Mouse (Mus musculus) small intestine, adult 2 months (tissue): Measurements from ENCODE around the gene Eif3f. TPM values are rescaled to one million over a fixed set of nuclear protein-coding genes. Genes with fewer than 3 reads are reported as not detected.

Source experiments
- H3K27ac ChIP-seq: fragments of 200-500 bp; 2 replicates; pipeline ENCODE4 v1.5.1; 2012; ENCODE audit warnings: low read depth, low read length, control low read depth, inconsistent platforms; ENCODE audit not compliant: insufficient read depth
- H3K27me3 ChIP-seq: fragments of 200-500 bp; 2 replicates; pipeline ENCODE4 v1.6.1; 2012; ENCODE audit warnings: mild to moderate bottlenecking, moderate library complexity, low read length, inconsistent platforms; ENCODE audit not compliant: control insufficient read depth, insufficient read depth
- H3K36me3 ChIP-seq: fragments of 200-500 bp; 2 replicates; pipeline ENCODE4 v1.6.1; 2012; ENCODE audit warnings: mild to moderate bottlenecking, low read length, control low read depth, inconsistent platforms; ENCODE audit not compliant: control insufficient read depth, insufficient read depth
- H3K4me1 ChIP-seq: fragments of 200-500 bp; 2 replicates; pipeline ENCODE4 v1.6.1; 2012; ENCODE audit warnings: low read length, inconsistent platforms, mixed read lengths; ENCODE audit not compliant: control insufficient read depth, insufficient read depth, insufficient read length
- H3K4me3 ChIP-seq: fragments of 200-500 bp; 2 replicates; pipeline ENCODE4 v1.5.1; 2012; ENCODE audit warnings: low read depth, mild to moderate bottlenecking, control low read depth, inconsistent platforms, low read length, moderate library complexity
- CTCF ChIP-seq: fragments of 200-500 bp; IDR thresholded peaks from 2 replicates; pipeline ENCODE4 v1.5.1; 2012; ENCODE audit warnings: low read depth, mild to moderate bottlenecking, control low read depth, inconsistent platforms, low read length, moderate library complexity, mixed read lengths; ENCODE audit not compliant: insufficient replicate concordance, insufficient read length; ENCODE audit errors: extremely low read depth
- POLR2A ChIP-seq: fragments of 200-500 bp; IDR thresholded peaks from 2 replicates; pipeline ENCODE4 v1.6.1; 2012; ENCODE audit warnings: low read depth, mild to moderate bottlenecking, control low read depth, inconsistent platforms, low read length, moderate library complexity
- WGBS: fragments of 180-500 bp; shearing (Covaris S2); methylation state at CpG from one replicate; pipeline ENCODE4 v1.1.7; 2018; 5-methylcytosine and 5-hydroxymethylcytosine counted together
- polyA plus RNA-seq: library from polyadenylated mRNA; depleted of rRNA; stranded (reverse); fragments of >200 nt; gene quantifications from 2 replicates; pipeline ENCODE4 v1.2.3, GENCODE M21; 2012

Eif3f gene
- polyA plus RNA-seq, 1 experiment, result 223 TPM

DNA sequence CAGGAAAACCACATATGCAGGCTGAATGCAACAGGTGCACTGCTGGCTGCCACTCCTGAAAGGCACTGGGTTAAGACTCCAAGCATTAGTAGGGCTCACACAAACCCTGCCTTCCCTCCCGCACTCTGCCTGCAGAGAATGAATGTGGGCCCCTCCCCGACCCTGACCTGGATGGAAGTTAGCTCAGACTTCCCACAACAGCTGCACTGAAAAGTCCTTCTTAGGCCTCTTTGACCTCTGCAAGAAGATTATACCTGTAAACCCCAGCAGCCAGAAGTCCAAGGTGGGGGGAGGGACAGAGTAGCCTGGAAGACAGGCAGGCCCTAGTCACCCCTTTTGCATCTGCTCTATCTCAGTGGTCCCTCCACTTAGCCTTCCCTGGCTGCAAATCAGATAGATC lies 15.1 kb downstream of the Eif3f start:
- no peak overlapping the region for H3K4me3 ChIP-seq
- H3K27me3 ChIP-seq, result peaks cover 23% of the 10 kb centered on the region
- TF ChIP-seq POLR2A (no peak), CTCF (no peak)
- 45% methylated on average over 2 of the region's 2 CpGs for WGBS
- no peak overlapping the region for H3K27ac ChIP-seq
- 0 out of 2 replicates have a peak, but pooled peaks cover 2% of the 10 kb centered on the region for H3K36me3 ChIP-seq
- H3K4me1 ChIP-seq, result no peaks in the 10 kb centered on the region

DNA sequence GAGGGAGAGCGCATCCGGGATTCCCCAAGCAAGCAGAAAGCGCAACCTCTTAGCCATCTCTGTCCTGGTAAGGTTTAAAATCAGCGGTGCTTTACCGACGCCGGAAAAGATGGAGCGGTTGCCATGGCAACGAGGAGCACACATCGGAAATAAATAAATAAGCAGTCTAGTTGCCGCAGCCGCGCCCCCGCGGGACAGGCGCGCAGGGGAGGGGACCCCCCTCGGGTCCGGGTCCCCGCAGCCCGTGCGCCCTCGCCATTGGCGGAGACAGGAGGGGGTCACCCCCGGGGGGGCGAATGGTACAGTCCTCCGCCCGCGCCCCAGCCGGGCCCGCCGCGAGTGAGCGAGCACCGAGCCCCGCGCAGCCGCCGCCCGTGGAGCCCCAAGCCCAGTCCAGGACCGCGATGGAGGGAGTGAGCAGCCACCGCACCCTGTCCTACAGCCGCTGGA lies 16.1 kb downstream of the Eif3f start, which contains the start of gene Tub:
Gene Tub, plus strand, starts transcription at position 27 of the 450 bp plus-strand sequence.
- TF ChIP-seq POLR2A (no peak), CTCF (no peak)
- peaks cover 23% of the 10 kb centered on the region for H3K27me3 ChIP-seq
- peak within 1 kb of the TSS; percentile 52 for H3K4me3 ChIP-seq
- 2% methylated on average over 43 of the region's 44 CpGs for WGBS
- H3K36me3 ChIP-seq, result no peaks in the 10 kb centered on the region
- H3K27ac ChIP-seq, result no peak within 1 kb of the TSS
- no peaks in the 10 kb centered on the region for H3K4me1 ChIP-seq

DNA sequence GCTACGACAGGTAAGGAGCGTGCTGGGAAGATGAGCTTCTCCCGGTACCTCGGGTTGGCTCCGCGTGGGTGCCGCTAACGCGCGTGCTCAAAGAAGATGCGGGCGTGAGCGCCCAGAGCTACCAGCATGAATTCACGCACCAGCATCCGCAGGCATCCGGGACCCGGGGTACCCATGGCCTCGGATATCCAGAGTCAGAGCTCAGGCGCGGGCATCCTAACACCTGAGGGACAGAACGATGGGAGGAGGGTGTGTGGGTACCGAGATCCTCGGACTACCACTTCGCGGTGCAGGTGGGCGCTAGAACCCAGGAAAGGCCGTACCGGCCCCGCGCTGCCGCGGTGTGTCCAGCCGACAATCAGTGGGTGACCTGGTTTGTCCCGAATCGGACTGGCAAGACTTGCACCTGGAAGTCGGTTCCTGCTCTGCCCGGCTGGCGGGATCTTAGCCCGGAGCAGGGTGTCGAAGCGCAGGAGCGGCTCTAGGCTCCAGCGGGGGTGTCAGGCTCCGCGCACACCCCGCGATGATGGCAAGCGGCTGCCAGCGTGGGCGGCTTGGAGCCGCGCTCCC lies 16.6 kb downstream of the Eif3f start:
- H3K27ac ChIP-seq, result no peak overlapping the region
- peak overlapping the region; percentile 52 for H3K4me3 ChIP-seq
- H3K27me3 ChIP-seq, result peaks cover 23% of the 10 kb centered on the region
- TF ChIP-seq POLR2A, result no peak
- TF ChIP-seq CTCF, result no peak
- no peaks in the 10 kb centered on the region for H3K36me3 ChIP-seq
- 2% methylated on average over 52 of the region's 52 CpGs for whole genome bisulfite sequencing
- no peaks in the 10 kb centered on the region for H3K4me1 ChIP-seq

DNA sequence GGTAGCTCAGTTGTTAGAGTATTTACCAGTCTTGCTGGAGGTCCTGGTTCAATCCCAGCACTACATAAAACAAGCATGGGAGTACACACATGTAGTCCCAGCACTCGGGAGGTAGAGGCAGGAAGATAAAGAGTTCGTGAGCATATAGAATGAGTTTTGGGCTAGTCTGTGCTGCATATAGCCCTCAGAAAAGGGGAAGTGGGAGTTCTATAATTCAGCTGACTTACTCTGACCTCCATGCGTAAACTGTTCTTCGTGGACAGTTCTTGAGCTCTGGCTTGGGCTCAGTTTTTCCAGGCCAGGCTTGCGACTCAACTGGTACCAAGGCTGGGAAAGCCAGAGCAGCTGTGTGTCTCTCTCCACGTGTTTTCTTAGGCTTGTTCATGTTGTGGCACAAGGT lies 18.6 kb downstream of the Eif3f start:
- H3K4me1 ChIP-seq, result no peaks in the 10 kb centered on the region
- TF ChIP-seq CTCF, result no peak
- no peak for TF ChIP-seq POLR2A
- 69% methylated on average over 6 of the region's 6 CpGs for WGBS
- H3K27ac ChIP-seq, result no peak overlapping the region
- H3K36me3 ChIP-seq, result no peaks in the 10 kb centered on the region
- peaks cover 23% of the 10 kb centered on the region for H3K27me3 ChIP-seq
- H3K4me3 ChIP-seq, result no peak overlapping the region

DNA sequence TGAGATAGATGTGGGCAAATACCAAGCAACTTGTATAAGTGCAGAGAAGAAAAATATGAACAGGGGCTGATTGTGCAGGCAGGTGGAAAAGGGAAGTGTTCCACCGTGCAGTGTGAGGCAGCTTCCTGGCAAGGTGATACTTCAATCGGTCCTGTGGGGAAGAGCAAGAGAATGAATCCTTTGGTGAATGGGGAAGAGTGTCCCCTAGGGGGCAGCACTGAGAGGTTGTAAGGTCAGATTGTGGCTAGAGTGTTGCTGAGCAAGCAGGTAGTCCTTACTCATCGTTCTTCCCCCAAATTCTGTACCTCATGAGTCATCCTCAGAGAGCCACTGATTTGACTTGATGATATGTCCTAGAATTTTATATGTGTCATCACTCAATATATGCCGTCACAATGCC lies 20.0 kb downstream of the Eif3f start:
- Histone ChIP-seq H3K36me3 (no peaks in the 10 kb centered on the region), H3K27me3 (peaks cover 22% of the 10 kb centered on the region), H3K4me1 (no peaks in the 10 kb centered on the region), H3K4me3 (no peak overlapping the region), H3K27ac (no peak overlapping the region)
- WGBS, result 40% methylated on average over 4 of the region's 4 CpGs
- TF ChIP-seq CTCF (peak; percentile 52; the same call in 1 of the 2 replicates), POLR2A (no peak)

DNA sequence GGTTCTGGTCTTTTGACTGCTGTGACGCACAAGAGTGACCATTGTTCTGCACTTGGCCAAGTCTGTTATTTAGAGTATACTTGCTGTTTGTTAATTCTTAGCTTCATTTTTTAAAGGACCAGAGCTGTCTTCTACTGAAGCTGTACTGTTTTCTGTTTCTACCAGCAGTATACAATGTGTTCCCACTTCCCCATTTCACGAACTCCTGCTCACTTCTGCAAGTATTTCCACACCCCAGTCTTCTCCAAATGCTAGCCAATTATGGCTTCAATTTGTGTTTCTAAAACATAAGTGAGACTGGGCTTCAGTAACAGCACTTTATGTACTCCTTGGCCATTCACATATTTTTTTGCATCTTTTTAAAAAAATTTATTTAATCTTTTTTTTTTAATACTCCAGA lies 23.5 kb downstream of the Eif3f start:
- no peaks in the 10 kb centered on the region for H3K36me3 ChIP-seq
- H3K4me1 ChIP-seq, result no peaks in the 10 kb centered on the region
- WGBS, result 66% methylated on average over 2 of the region's 2 CpGs
- no peak overlapping the region for H3K4me3 ChIP-seq
- no peak overlapping the region for H3K27ac ChIP-seq
- H3K27me3 ChIP-seq, result no peaks in the 10 kb centered on the region
- no peak for TF ChIP-seq CTCF
- no peak for TF ChIP-seq POLR2A

DNA sequence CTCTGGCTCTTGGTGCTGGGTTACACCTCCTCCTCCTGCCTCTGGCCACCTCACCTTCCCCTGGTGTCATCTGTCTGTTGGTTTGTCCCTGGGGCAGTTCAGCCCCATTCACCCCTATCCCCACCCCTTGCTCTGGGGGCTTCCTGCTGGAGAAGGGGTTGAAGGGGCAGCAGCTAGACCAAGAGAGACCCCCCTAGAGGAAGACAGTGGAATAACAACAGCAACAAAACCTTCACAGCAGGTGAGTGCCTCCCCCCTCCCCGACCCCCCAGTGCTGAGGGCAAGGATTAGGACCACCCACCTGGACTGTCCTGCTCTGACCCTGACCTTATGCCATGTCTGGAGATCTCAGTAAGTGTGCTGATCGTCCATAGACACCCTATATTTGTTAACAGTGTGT lies 31.8 kb downstream of the Eif3f start:
- no peak for TF ChIP-seq POLR2A
- TF ChIP-seq CTCF, result peak; percentile 44; the same call in 1 of the 2 replicates
- Histone ChIP-seq H3K27ac (no peak overlapping the region), H3K36me3 (no peaks in the 10 kb centered on the region), H3K27me3 (no peaks in the 10 kb centered on the region), H3K4me3 (no peak overlapping the region), H3K4me1 (no peaks in the 10 kb centered on the region)
- 11% methylated on average over 2 of the region's 2 CpGs for WGBS

DNA sequence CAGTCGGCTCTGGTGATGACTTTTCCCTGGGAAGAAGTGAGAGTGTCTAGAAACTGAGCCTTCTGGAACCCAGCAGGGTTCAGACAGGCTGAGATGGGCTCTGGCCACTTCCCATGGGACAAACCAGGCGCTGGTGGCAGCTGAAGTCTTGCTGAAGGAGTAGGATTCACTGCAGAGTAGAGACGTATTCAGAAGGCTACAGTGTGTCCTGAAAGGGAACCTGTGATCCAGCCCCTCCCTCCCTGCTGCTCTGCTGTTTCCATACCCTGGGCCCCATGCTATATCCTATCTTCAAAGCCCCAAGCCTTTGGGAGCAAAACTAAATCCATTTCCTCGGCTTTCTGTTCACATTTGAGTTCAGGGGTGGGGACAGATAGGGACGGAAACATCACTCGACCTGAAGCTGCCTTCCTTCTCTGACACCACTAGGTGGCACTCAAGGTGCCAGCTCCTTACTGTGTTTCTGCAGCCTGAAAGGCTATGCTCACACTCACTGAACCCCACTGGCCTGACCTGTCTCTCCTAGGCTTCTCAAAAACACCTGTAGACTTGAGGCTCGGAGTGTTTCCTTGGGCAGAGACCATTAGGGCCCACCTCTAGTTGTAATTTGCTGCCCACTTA lies 32.6 kb downstream of the Eif3f start:
- 25% methylated on average over 7 of the region's 7 CpGs for WGBS
- Histone ChIP-seq H3K4me1 (no peaks in the 10 kb centered on the region), H3K4me3 (no peak overlapping the region), H3K36me3 (no peaks in the 10 kb centered on the region), H3K27ac (no peak overlapping the region), H3K27me3 (no peaks in the 10 kb centered on the region)
- TF ChIP-seq POLR2A (no peak), CTCF (peak; percentile 79; the same call in 1 of the 2 replicates)
